Mouse (Mus musculus) embryonic fibroblast, embryonic 13.5 days (primary cell): Measurements from ENCODE around the gene Nova2. TPM values are rescaled to one million over a fixed set of nuclear protein-coding genes. Genes with fewer than 3 reads are reported as not detected.

Experiments used
- H3K27ac ChIP-seq: 2 replicates; pipeline ENCODE4 v1.5.1; 2012; ENCODE audit warnings: low read length, control low read depth, inconsistent platforms; ENCODE audit not compliant: insufficient read depth
- H3K4me1 ChIP-seq: 2 replicates; pipeline ENCODE4 v1.6.1; 2011; ENCODE audit warnings: low read length; ENCODE audit not compliant: control insufficient read depth, insufficient read depth
- H3K4me3 ChIP-seq: 2 replicates; pipeline ENCODE4 v1.5.1; 2011; ENCODE audit warnings: mild to moderate bottlenecking, control low read depth, low read length; ENCODE audit not compliant: insufficient read depth
- CTCF ChIP-seq: IDR thresholded peaks from 2 replicates; pipeline ENCODE4 v1.5.1; 2011; ENCODE audit warnings: mild to moderate bottlenecking, control low read depth, low read length, moderate library complexity, borderline replicate concordance; ENCODE audit not compliant: insufficient read depth
- POLR2A ChIP-seq: IDR thresholded peaks from 2 replicates; pipeline ENCODE4 v1.6.1; 2011; ENCODE audit warnings: low read depth, mild to moderate bottlenecking, control low read depth, low read length, moderate library complexity
- polyA plus RNA-seq: library from polyadenylated mRNA; stranded (reverse); fragments of >200 nt; gene quantifications from 2 replicates; pipeline ENCODE4 v1.2.4, GENCODE M21; 2011; ENCODE audit warnings: low read depth; ENCODE audit not compliant: missing spikeins, insufficient read length

Gene Nova2
- polyA plus RNA-seq, 1 experiment: 0.23 TPM

- Histone ChIP-seq H3K27ac (no peak overlapping the region), H3K4me3 (no peak overlapping the region), H3K4me1 (no peaks in the 10 kb centered on the region)
- TF ChIP-seq POLR2A: no peak
Measured at GRCm38 (mm10) chr7:18950523-18951315, 25.0 kb downstream of the Nova2 start.

- Histone ChIP-seq H3K4me3 (no peak overlapping the region), H3K4me1 (no peaks in the 10 kb centered on the region), H3K27ac (no peak overlapping the region)
- no peak for TF ChIP-seq CTCF
- TF ChIP-seq POLR2A: no peak
Measured at GRCm38 (mm10) chr7:18951397-18951796, 25.7 kb downstream of the Nova2 start.

- TF ChIP-seq POLR2A (peak; percentile 72), CTCF (no peak)
- Histone ChIP-seq H3K27ac (no peak overlapping the region), H3K4me1 (no peaks in the 10 kb centered on the region), H3K4me3 (peak overlapping the region; percentile 51)
Measured at GRCm38 (mm10) chr7:18957569-18958383, 32.1 kb downstream of the Nova2 start.

- TF ChIP-seq POLR2A (no peak), CTCF (no peak)
- Histone ChIP-seq H3K27ac (no peak overlapping the region), H3K4me1 (no peaks in the 10 kb centered on the region), H3K4me3 (peak overlapping the region; percentile 46)
Measured at GRCm38 (mm10) chr7:18958384-18958766, 32.7 kb downstream of the Nova2 start.

DNA sequence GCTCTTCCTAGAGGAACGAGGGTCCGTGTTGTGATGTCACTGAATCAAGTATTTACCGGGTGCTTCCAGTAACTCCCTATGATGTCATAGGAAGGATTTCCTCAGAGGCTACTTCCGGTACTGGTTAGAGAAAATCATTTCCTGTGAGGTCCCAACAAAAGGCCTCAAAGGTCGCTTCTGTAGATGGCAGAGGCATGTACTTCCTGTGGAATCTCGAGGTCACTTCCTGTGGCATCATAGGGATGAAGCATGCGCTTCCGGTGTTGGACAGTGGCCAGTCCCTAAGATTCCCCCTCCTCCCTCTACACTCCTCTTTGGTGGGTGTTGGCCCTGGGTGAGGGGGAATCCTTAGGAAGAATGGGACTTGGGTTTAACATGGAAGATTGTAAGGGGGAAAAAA is 33.8 kb downstream of the Nova2 start:
- Histone ChIP-seq H3K4me1 (no peaks in the 10 kb centered on the region), H3K4me3 (no peak overlapping the region), H3K27ac (no peak overlapping the region)
- TF ChIP-seq POLR2A: no peak
- no peak for TF ChIP-seq CTCF

DNA sequence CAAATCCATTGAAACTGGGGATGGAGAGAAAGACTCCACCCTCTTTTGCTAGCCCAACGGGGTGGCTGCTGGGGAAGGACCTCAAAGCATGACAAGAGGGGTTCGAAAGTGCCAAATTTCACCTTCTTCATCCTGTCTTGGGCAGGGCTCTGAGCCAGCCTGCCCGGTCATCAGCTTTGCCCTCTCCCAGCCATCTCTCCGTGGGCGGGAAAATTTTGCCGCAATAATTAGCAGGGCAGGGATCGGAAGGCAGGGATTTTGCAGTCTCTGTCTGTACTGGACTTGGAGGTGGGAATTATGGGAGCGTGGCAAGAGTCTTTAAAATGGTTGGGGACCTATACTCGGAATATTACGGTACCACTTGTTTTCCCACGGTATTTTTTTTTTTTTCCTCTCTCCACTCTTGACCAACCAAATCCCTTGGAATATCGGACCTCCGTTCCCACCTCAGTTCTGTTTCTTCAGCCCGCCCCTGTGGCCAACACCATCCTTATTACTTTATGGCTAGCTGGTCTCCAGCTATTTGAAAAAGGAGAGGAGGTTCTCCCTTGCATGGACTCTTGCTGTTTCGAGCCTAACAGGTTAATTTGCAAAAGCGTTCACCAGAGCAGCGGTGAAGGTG is 36.6 kb downstream of the Nova2 start:
- Histone ChIP-seq H3K4me3 (no peak overlapping the region), H3K27ac (no peak overlapping the region), H3K4me1 (no peaks in the 10 kb centered on the region)
- TF ChIP-seq POLR2A (no peak), CTCF (no peak)

DNA sequence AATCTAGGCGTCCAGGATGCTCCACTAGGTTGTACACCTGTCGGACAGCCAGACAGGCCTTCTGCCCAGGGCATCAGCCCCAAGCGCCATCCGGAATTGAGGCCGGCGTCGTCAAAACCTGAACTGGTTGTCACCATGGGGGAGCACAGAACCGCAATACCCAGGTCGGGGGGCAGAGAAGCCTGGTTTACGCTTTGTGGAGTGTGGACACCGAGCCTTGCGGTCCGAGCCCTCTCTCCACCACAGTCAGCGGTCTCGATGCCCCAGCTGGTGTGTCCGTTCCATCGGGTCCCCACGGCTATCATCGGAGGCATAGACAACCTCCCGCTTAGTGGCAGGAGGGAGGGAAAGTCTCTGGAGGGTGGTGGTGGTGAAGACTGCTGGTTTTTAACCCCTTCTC is 37.1 kb downstream of the Nova2 start:
- TF ChIP-seq POLR2A: no peak
- no peak for TF ChIP-seq CTCF
- Histone ChIP-seq H3K27ac (no peak overlapping the region), H3K4me3 (no peak overlapping the region), H3K4me1 (no peaks in the 10 kb centered on the region)

GRCm38 (mm10) chr7:18963294-18963843 is 37.7 kb downstream of the Nova2 start:
- Histone ChIP-seq H3K27ac (no peak overlapping the region), H3K4me1 (no peaks in the 10 kb centered on the region), H3K4me3 (no peak overlapping the region)
- no peak for TF ChIP-seq POLR2A
- TF ChIP-seq CTCF: no peak

DNA sequence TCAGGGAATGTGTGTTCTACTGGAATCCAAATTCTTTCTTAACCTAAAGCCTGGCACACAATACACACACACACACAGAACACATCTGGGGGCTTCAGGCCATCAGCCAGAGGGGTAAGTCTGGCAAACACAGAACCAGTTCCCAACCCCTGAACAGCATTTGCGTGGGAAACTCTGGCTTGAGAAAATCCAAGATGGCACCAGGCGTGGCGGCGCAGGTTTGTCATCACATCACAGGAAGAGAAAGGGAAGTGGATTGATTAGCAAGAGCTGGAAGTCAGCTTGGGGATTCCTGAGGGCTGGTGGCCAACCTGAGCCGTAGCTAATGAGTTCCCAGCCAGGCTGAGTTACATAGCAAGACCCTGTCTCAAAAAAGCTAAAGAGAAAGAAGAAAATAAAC is 39.6 kb downstream of the Nova2 start:
- TF ChIP-seq POLR2A: no peak
- no peak for TF ChIP-seq CTCF
- Histone ChIP-seq H3K4me1 (no peaks in the 10 kb centered on the region), H3K4me3 (no peak overlapping the region), H3K27ac (no peak overlapping the region)

GRCm38 (mm10) chr7:18967603-18968002 is 41.9 kb downstream of the Nova2 start:
- no peaks in the 10 kb centered on the region for H3K4me1 ChIP-seq
- no peak overlapping the region for H3K27ac ChIP-seq
- no peak overlapping the region for H3K4me3 ChIP-seq
- TF ChIP-seq POLR2A (no peak), CTCF (no peak)
